Mouse (Mus musculus) kidney, embryonic 16.5 days (tissue): ENCODE results near the gene Gmfg. TPM values are rescaled to one million over a fixed set of nuclear protein-coding genes. Genes with fewer than 3 reads are reported as not detected.

Experiments
- ATAC-seq: fragments of 200-750 bp; cut with Nextera tagmentation; 2 replicates; pipeline ENCODE4 v1.8.0; 2017; ENCODE audit warnings: moderate TSS enrichment; ENCODE audit not compliant: low FRiP score, low TSS enrichment
- H3K27ac ChIP-seq: fragments of 300-500 bp; sonication (generic); 2 replicates; pipeline ENCODE4 v1.5.1; 2014; ENCODE audit warnings: low read length
- H3K27me3 ChIP-seq: fragments of 300-500 bp; sonication (generic); 2 replicates; pipeline ENCODE4 v1.6.1; 2014; ENCODE audit warnings: low read length, control low read depth, mixed read lengths; ENCODE audit not compliant: insufficient read depth
- H3K36me3 ChIP-seq: fragments of 300-500 bp; sonication (generic); 2 replicates; pipeline ENCODE4 v1.6.1; 2014; ENCODE audit warnings: low read length, control low read depth, mixed read lengths; ENCODE audit not compliant: insufficient read depth
- H3K4me1 ChIP-seq: fragments of 300-500 bp; sonication (generic); 2 replicates; pipeline ENCODE4 v1.6.1; 2014; ENCODE audit warnings: low read length, control low read depth, mixed read lengths; ENCODE audit not compliant: insufficient read depth
- H3K4me2 ChIP-seq: fragments of 300-500 bp; sonication (generic); replicated peaks from 2 replicates; pipeline ENCODE4 v1.6.1; 2014; ENCODE audit warnings: low read depth, low read length
- H3K4me3 ChIP-seq: fragments of 300-500 bp; sonication (generic); 2 replicates; pipeline ENCODE4 v1.5.1; 2014; ENCODE audit warnings: mild to moderate bottlenecking, low read length
- H3K9ac ChIP-seq: fragments of 300-500 bp; sonication (generic); replicated peaks from 2 replicates; pipeline ENCODE4 v1.6.1; 2014; ENCODE audit warnings: low read length
- H3K9me3 ChIP-seq: fragments of 300-500 bp; sonication (generic); 2 replicates; pipeline ENCODE4 v1.6.1; 2016; ENCODE audit warnings: low read length, control low read depth
- WGBS: fragments of 180-500 bp; shearing (Covaris S2); extraction: QIAGEN DNeasy Blood & Tissue Kit; methylation state at CpG from one replicate; pipeline ENCODE4 v1.1.7; 2014; 5-methylcytosine and 5-hydroxymethylcytosine counted together
- polyA plus RNA-seq: library from polyadenylated mRNA; unstranded; fragments of >200 nt; fragmentation: Nextera tagmentation; extraction: Ambion mirVana; gene quantifications from 2 replicates; pipeline ENCODE4 v1.2.1, GENCODE M21; 2015

Gene Gmfg
- polyA plus RNA-seq, 1 experiment from 2014 or later = 15.5 TPM

GRCm38 (mm10) chr7:28476191-28476590 is 38.9 kb downstream of the Gmfg start:
- Histone ChIP-seq H3K36me3 (no peaks in the 10 kb centered on the region), H3K9me3 (no peaks in the 10 kb centered on the region), H3K27ac (no peak overlapping the region), H3K4me2 (no peak overlapping the region), H3K4me3 (no peak overlapping the region), H3K4me1 (no peaks in the 10 kb centered on the region; the same call in 1 of the 2 replicates), H3K9ac (no peak overlapping the region), H3K27me3 (0 out of 2 replicates have a peak, but pooled peaks cover 2% of the 10 kb centered on the region)
- 86% methylated on average over 6 of the region's 6 CpGs for WGBS
- no peak for ATAC-seq

GRCm38 (mm10) chr7:28477363-28477762 is 40.1 kb downstream of the Gmfg start:
- no peak overlapping the region for H3K4me2 ChIP-seq
- 0 out of 2 replicates have a peak, but pooled peaks cover 2% of the 10 kb centered on the region for H3K27me3 ChIP-seq
- ATAC-seq = peak; percentile 46; the same call in 1 of the 2 replicates
- no peaks in the 10 kb centered on the region for H3K36me3 ChIP-seq
- H3K9me3 ChIP-seq = no peaks in the 10 kb centered on the region
- no peak overlapping the region for H3K9ac ChIP-seq
- no peak overlapping the region for H3K4me3 ChIP-seq
- no peaks in the 10 kb centered on the region; the same call in 1 of the 2 replicates for H3K4me1 ChIP-seq
- 79% methylated on average over 5 of the region's 5 CpGs for WGBS
- H3K27ac ChIP-seq = no peak overlapping the region

GRCm38 (mm10) chr7:28478854-28479253 is 41.6 kb downstream of the Gmfg start:
- peak; percentile 70; the same call in 1 of the 2 replicates for ATAC-seq
- 0 out of 2 replicates have a peak, but pooled peaks cover under 1% of the 10 kb centered on the region for H3K27me3 ChIP-seq
- 0 out of 2 replicates have a peak overlapping the region, but pooled peaks have one; percentile 5 for H3K4me2 ChIP-seq

DNA sequence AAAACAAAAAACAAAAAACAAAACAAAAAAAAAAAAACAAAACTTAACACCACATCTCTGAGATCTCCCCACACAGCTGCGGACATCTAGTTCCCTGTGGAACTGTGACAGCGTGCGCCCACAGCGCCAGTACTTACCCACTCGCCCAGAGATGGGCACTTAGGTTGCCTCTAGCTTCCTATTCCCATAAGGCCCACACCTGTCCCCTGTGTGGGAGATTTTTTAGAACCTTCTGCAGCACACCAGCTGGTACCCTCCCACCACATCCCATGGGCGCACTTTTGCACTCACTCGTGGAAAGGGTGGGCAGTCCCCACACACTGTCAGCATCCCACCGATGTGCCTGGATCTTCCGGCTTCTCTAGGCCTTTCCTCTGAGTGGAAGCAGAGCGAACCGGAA is 45.6 kb downstream of the Gmfg start:
- no peak overlapping the region for H3K27ac ChIP-seq
- H3K9ac ChIP-seq = no peak overlapping the region
- no peaks in the 10 kb centered on the region for H3K9me3 ChIP-seq
- no peak for ATAC-seq
- 78% methylated on average over 11 of the region's 11 CpGs for WGBS
- H3K4me1 ChIP-seq = peaks cover 3% of the 10 kb centered on the region
- no peaks in the 10 kb centered on the region for H3K36me3 ChIP-seq
- no peak overlapping the region for H3K4me2 ChIP-seq
- 0 out of 2 replicates have a peak, but pooled peaks cover 2% of the 10 kb centered on the region for H3K27me3 ChIP-seq
- H3K4me3 ChIP-seq = no peak overlapping the region

More at GRCm38 (mm10) chr7:28478854-28479253, 41.6 kb downstream of the Gmfg start:
- WGBS = 7% methylated on average over 8 of the region's 8 CpGs
- Histone ChIP-seq H3K4me1 (no peaks in the 10 kb centered on the region; the same call in 1 of the 2 replicates), H3K4me3 (no peak overlapping the region), H3K27ac (no peak overlapping the region), H3K9me3 (no peaks in the 10 kb centered on the region), H3K36me3 (no peaks in the 10 kb centered on the region), H3K9ac (no peak overlapping the region)

DNA sequence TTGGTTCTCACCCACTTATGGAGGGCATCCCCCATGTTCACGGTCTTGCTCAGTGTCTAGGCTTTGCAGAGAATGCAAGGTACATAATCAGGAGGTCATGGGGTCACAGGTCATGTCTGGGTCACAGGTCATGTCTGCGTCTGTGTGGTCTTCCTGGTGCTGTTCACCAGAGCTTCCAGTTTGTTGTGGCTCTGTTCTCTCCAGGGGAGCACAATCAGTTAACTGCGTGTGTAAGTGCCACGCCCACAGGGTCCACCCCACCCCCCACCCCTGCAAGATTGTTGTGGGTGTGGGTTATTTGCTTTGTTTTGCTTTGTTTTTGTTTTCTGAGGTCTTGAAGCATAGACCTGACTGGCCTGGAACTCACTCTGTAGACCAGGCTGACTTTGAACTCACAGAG is 46.9 kb downstream of the Gmfg start:
- Histone ChIP-seq H3K27me3 (0 out of 2 replicates have a peak, but pooled peaks cover 2% of the 10 kb centered on the region), H3K27ac (no peak overlapping the region), H3K36me3 (no peaks in the 10 kb centered on the region), H3K9me3 (no peaks in the 10 kb centered on the region), H3K4me3 (no peak overlapping the region), H3K4me2 (no peak overlapping the region), H3K9ac (no peak overlapping the region), H3K4me1 (peaks cover 11% of the 10 kb centered on the region)
- 31% methylated on average over 4 of the region's 4 CpGs for WGBS
- ATAC-seq = no peak

- WGBS = 4% methylated on average over 16 of the region's 16 CpGs
- 0 out of 2 replicates have a peak overlapping the region, but pooled peaks have one; percentile 4 for H3K9ac ChIP-seq
- peak overlapping the region; percentile 48 for H3K4me2 ChIP-seq
- H3K4me3 ChIP-seq = peak overlapping the region; percentile 27
- no peaks in the 10 kb centered on the region for H3K36me3 ChIP-seq
- ATAC-seq = peak; percentile 61; the same call in 1 of the 2 replicates
- H3K9me3 ChIP-seq = no peaks in the 10 kb centered on the region
- no peak overlapping the region for H3K27ac ChIP-seq
- H3K27me3 ChIP-seq = 0 out of 2 replicates have a peak, but pooled peaks cover 2% of the 10 kb centered on the region
- H3K4me1 ChIP-seq = peaks cover 11% of the 10 kb centered on the region
Observed at GRCm38 (mm10) chr7:28488030-28488491, 50.8 kb downstream of the Gmfg start.

DNA sequence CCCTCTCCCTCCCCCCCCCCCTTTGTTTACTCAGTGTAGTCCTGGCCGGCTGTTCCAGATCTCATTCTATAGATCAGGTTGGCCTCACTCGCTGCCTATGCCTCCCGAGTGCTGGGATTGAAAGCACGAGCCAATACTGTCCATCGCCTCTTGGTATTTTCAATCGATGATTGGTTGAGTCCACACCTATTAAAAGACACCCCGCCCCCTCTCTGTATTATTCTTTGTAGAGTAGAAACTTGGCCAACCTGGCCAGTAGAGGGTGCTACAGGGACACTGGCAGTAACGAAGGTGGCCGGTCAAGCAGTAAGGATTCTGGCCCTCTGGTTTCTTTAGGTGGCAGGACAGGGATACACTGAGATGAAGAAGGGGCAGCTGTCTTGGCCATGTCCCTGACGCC is 53.2 kb downstream of the Gmfg start:
- H3K9me3 ChIP-seq = no peaks in the 10 kb centered on the region
- H3K27ac ChIP-seq = no peak overlapping the region
- H3K4me3 ChIP-seq = peak overlapping the region; percentile 11; the same call in 1 of the 2 replicates
- WGBS = 4% methylated on average over 10 of the region's 10 CpGs
- H3K27me3 ChIP-seq = no peaks in the 10 kb centered on the region
- H3K36me3 ChIP-seq = no peaks in the 10 kb centered on the region
- peaks cover 11% of the 10 kb centered on the region for H3K4me1 ChIP-seq
- peak; percentile 63; the same call in 1 of the 2 replicates for ATAC-seq
- no peak overlapping the region for H3K9ac ChIP-seq
- peak overlapping the region; percentile 41 for H3K4me2 ChIP-seq

GRCm38 (mm10) chr7:28490903-28491302 is 53.7 kb downstream of the Gmfg start:
- Histone ChIP-seq H3K4me1 (peaks cover 11% of the 10 kb centered on the region), H3K36me3 (no peaks in the 10 kb centered on the region), H3K9ac (no peak overlapping the region), H3K27ac (no peak overlapping the region), H3K27me3 (no peaks in the 10 kb centered on the region), H3K4me3 (peak overlapping the region; percentile 11; the same call in 1 of the 2 replicates), H3K9me3 (no peaks in the 10 kb centered on the region), H3K4me2 (peak overlapping the region; percentile 41)
- no peak for ATAC-seq
- 30% methylated on average over 14 of the region's 14 CpGs for WGBS

GRCm38 (mm10) chr7:28492310-28492709 is 55.1 kb downstream of the Gmfg start:
- Histone ChIP-seq H3K27me3 (no peaks in the 10 kb centered on the region), H3K36me3 (no peaks in the 10 kb centered on the region), H3K27ac (no peak overlapping the region), H3K4me3 (no peak overlapping the region), H3K9ac (no peak overlapping the region), H3K4me2 (no peak overlapping the region), H3K4me1 (peaks cover 11% of the 10 kb centered on the region), H3K9me3 (no peaks in the 10 kb centered on the region)
- ATAC-seq = no peak
- 91% methylated on average over 8 of the region's 8 CpGs for WGBS

DNA sequence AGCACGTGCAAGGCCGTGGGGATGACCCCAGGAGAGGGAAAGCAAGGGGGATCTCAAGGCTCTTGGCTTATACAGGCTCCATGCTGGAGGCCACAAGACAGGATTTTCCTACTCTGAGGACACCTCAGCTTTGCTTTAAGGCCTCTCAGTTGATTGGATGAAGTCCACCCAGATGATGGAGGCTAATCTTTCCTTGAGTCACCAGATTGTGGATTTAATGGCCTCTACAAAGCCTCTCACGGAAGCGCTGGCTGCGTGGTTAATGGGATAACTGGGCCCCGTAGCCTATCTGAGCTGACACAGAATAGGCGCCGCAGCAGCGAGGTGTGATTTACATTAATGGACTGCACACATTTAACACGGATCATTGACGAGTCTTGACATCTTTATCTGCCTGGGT is 58.2 kb downstream of the Gmfg start:
- Histone ChIP-seq H3K36me3 (no peaks in the 10 kb centered on the region), H3K4me2 (no peak overlapping the region), H3K9ac (no peak overlapping the region), H3K9me3 (no peaks in the 10 kb centered on the region), H3K4me3 (no peak overlapping the region), H3K27me3 (no peaks in the 10 kb centered on the region), H3K4me1 (no peaks in the 10 kb centered on the region), H3K27ac (no peak overlapping the region)
- WGBS = 51% methylated on average over 11 of the region's 11 CpGs
- no peak for ATAC-seq
